Mouse (Mus musculus) heart, embryonic 10.5 days (tissue): Measurements from ENCODE around the gene Nr1i3. TPM values are rescaled to one million over a fixed set of nuclear protein-coding genes. Genes with fewer than 3 reads are reported as not detected.

ENCODE experiments used
- DNase-seq: peaks from one replicate; pipeline ENCODE4 v3.0.0-alpha.2; 2017; ENCODE audit warnings: low spot score
- H3K27ac ChIP-seq: fragments of 300-500 bp; sonication (generic); 2 replicates; pipeline ENCODE4 v1.5.1; 2016; ENCODE audit warnings: mild to moderate bottlenecking
- H3K27me3 ChIP-seq: fragments of 300-500 bp; sonication (generic); 2 replicates; pipeline ENCODE4 v1.6.1; 2016; ENCODE audit warnings: mild to moderate bottlenecking; ENCODE audit not compliant: poor library complexity, insufficient read depth, severe bottlenecking
- H3K36me3 ChIP-seq: fragments of 300-500 bp; sonication (generic); 2 replicates; pipeline ENCODE4 v1.6.1; 2016; ENCODE audit warnings: mild to moderate bottlenecking, moderate library complexity
- H3K4me1 ChIP-seq: fragments of 300-500 bp; sonication (generic); 2 replicates; pipeline ENCODE4 v1.6.1; 2016; ENCODE audit warnings: mild to moderate bottlenecking
- H3K4me3 ChIP-seq: fragments of 300-500 bp; sonication (generic); 2 replicates; pipeline ENCODE4 v1.5.1; 2016; ENCODE audit warnings: mild to moderate bottlenecking, moderate library complexity
- H3K9me3 ChIP-seq: fragments of 300-500 bp; sonication (generic); 2 replicates; pipeline ENCODE4 v1.6.1; 2016; ENCODE audit warnings: mild to moderate bottlenecking, moderate library complexity
- WGBS: fragments of 180-500 bp; shearing (Covaris S2); methylation state at CpG from one replicate; pipeline ENCODE4 v1.1.7; 2016; 5-methylcytosine and 5-hydroxymethylcytosine counted together
- polyA plus RNA-seq: library from polyadenylated mRNA; unstranded; fragments of >200 nt; fragmentation: Nextera tagmentation; extraction: Ambion mirVana; gene quantifications from 2 replicates; pipeline ENCODE4 v1.2.1, GENCODE M21; 2016

Nr1i3 gene
- polyA plus RNA-seq, 1 experiment from 2014 or later, result 0.14 TPM

GRCm38 (mm10) chr1:171268341-171268740, 54.6 kb downstream of the Nr1i3 start:
- Histone ChIP-seq H3K27ac (no peak overlapping the region), H3K27me3 (no peaks in the 10 kb centered on the region)

GRCm38 (mm10) chr1:171269848-171270572, 56.2 kb downstream of the Nr1i3 start, which contains the start of gene B4galt3:
Gene B4galt3, plus strand, starts transcription at chr1:171270328.
- peak; percentile 97 for DNase-seq

More at GRCm38 (mm10) chr1:171268341-171268740, 54.6 kb downstream of the Nr1i3 start:
- 59% methylated on average over 1 of the region's 1 CpGs for WGBS
- no peak overlapping the region for H3K4me3 ChIP-seq
- H3K36me3 ChIP-seq, result peaks cover 16% of the 10 kb centered on the region
- DNase-seq, result no peak
- H3K9me3 ChIP-seq, result no peaks in the 10 kb centered on the region
- peaks cover 27% of the 10 kb centered on the region for H3K4me1 ChIP-seq

More at GRCm38 (mm10) chr1:171269848-171270572, 56.2 kb downstream of the Nr1i3 start, which contains the start of gene B4galt3:
- no peaks in the 10 kb centered on the region for H3K27me3 ChIP-seq
- peaks cover 21% of the 10 kb centered on the region for H3K4me1 ChIP-seq
- WGBS, result 3% methylated on average over 36 of the region's 36 CpGs
- H3K9me3 ChIP-seq, result no peaks in the 10 kb centered on the region
- H3K36me3 ChIP-seq, result peaks cover 33% of the 10 kb centered on the region
- H3K27ac ChIP-seq, result peak within 1 kb of the TSS; percentile 92
- H3K4me3 ChIP-seq, result peak within 1 kb of the TSS; percentile 86

Other genes with a start within 250 kb of the Nr1i3 start
- not detected in 2 replicates for gene Fcgr2b, start 237.4 kb upstream of the Nr1i3 start, polyA plus RNA-seq
- 0.14 TPM in 1 of 2 replicates, not detected in the other for gene Fcgr4, start 195.1 kb upstream of the Nr1i3 start, polyA plus RNA-seq
- 1.3 and 4.1 TPM in 2 replicates for gene Fcgr3, start 149.0 kb upstream of the Nr1i3 start, polyA plus RNA-seq
- 1.6 and 3.7 TPM in 2 replicates for gene Cfap126, start 100.1 kb upstream of the Nr1i3 start, polyA plus RNA-seq
- 361 and 463 TPM in 2 replicates for gene Sdhc, start 63.4 kb upstream of the Nr1i3 start, polyA plus RNA-seq
- 0.06 and 0.14 TPM in 2 replicates for gene Mpz, start 63.3 kb upstream of the Nr1i3 start, polyA plus RNA-seq
- 18.0 and 24.4 TPM in 2 replicates for gene Pcp4l1, start 17.7 kb upstream of the Nr1i3 start, polyA plus RNA-seq
- gene Tomm40l, start 8.5 kb downstream of the Nr1i3 start, polyA plus RNA-seq, result 41.8 and 53.7 TPM in 2 replicates
- 16.2 and 315 TPM in 2 replicates for gene Apoa2, start 11.1 kb downstream of the Nr1i3 start, polyA plus RNA-seq
- gene Fcer1g, start 20.4 kb downstream of the Nr1i3 start, polyA plus RNA-seq, result 4.9 and 12.1 TPM in 2 replicates
- gene Adamts4, start 36.5 kb downstream of the Nr1i3 start, polyA plus RNA-seq, result 2.6 and 2.8 TPM in 2 replicates
- 390 and 470 TPM in 2 replicates for gene Ndufs2, start 37.4 kb downstream of the Nr1i3 start, polyA plus RNA-seq
- 53.3 and 62.4 TPM in 2 replicates for gene B4galt3, start 56.4 kb downstream of the Nr1i3 start, polyA plus RNA-seq
- 57.1 and 59.8 TPM in 2 replicates for gene Ppox, start 67.2 kb downstream of the Nr1i3 start, polyA plus RNA-seq
- 58.5 and 74.8 TPM in 2 replicates for gene Usp21, start 74.0 kb downstream of the Nr1i3 start, polyA plus RNA-seq
- gene Ufc1, start 81.1 kb downstream of the Nr1i3 start, polyA plus RNA-seq, result 86.8 and 92.0 TPM in 2 replicates
- gene Dedd, start 115.2 kb downstream of the Nr1i3 start, polyA plus RNA-seq, result 40.8 and 43.8 TPM in 2 replicates
- gene Nit1, start 131.7 kb downstream of the Nr1i3 start, polyA plus RNA-seq, result 37.5 and 39.3 TPM in 2 replicates
- 109 and 150 TPM in 2 replicates for gene Pfdn2, start 131.7 kb downstream of the Nr1i3 start, polyA plus RNA-seq
- 0.87 and 1.3 TPM in 2 replicates for gene Klhdc9, start 146.8 kb downstream of the Nr1i3 start, polyA plus RNA-seq
- gene Nectin4, start 156.1 kb downstream of the Nr1i3 start, polyA plus RNA-seq, result 0.38 and 1.3 TPM in 2 replicates
- 0.41 and 0.95 TPM in 2 replicates for gene Arhgap30, start 175.0 kb downstream of the Nr1i3 start, polyA plus RNA-seq
- gene Usf1, start 197.3 kb downstream of the Nr1i3 start, polyA plus RNA-seq, result 65.2 and 70.9 TPM in 2 replicates
- gene Tstd1, start 204.9 kb downstream of the Nr1i3 start, polyA plus RNA-seq, result 2.6 and 4.0 TPM in 2 replicates
- gene F11r, start 223.6 kb downstream of the Nr1i3 start, polyA plus RNA-seq, result 76.9 and 78.6 TPM in 2 replicates